Mouse (Mus musculus): Measurements from ENCODE around the gene Herc4.

GRCm38 (mm10) chr10:63244746-63245145 lies 1.1 kb downstream of the Herc4 start:
- no peak for TF ChIP-seq POLR2A (IDR thresholded peaks at IDR 0.05; ENCODE audit: control insufficient read depth, extremely low read depth, insufficient read depth, low read length, poor library complexity)
- TF ChIP-seq CTCF (IDR thresholded peaks at IDR 0.05; ENCODE audit: borderline replicate concordance, control insufficient read depth, extremely low read depth, insufficient read depth, low read length, poor library complexity), result no peak

Data from thymus, adult 2 months (tissue).